Mouse (Mus musculus) embryo, embryonic 10 days (tissue): Measurements from ENCODE around the gene Dusp7.

Experiments used
- DNase-seq: peaks from one replicate; pipeline ENCODE4 v3.0.0-alpha.2; 2015; ENCODE audit warnings: low spot score

The Dusp7 gene

GRCm38 (mm10) chr9:106368112-106368717 lies at the start of gene Dusp7:
Gene Dusp7 (plus strand): TSS chr9:106368632.
- peak; percentile 79 for DNase-seq

- DNase-seq = peak; percentile 50
Observed at GRCm38 (mm10) chr9:106319095-106319494, 49.3 kb upstream of the Dusp7 start.

GRCm38 (mm10) chr9:106322497-106322896 lies 45.9 kb upstream of the Dusp7 start:
- DNase-seq = no peak

GRCm38 (mm10) chr9:106326241-106326640 lies 42.2 kb upstream of the Dusp7 start:
- no peak for DNase-seq

- no peak for DNase-seq
Observed at GRCm38 (mm10) chr9:106327125-106327809, 41.2 kb upstream of the Dusp7 start.

GRCm38 (mm10) chr9:106328068-106328610 lies 40.3 kb upstream of the Dusp7 start:
- DNase-seq = no peak

GRCm38 (mm10) chr9:106328772-106329511 lies 39.5 kb upstream of the Dusp7 start:
- no peak for DNase-seq

- no peak for DNase-seq
Observed at GRCm38 (mm10) chr9:106332746-106333145, 35.7 kb upstream of the Dusp7 start.

- DNase-seq = no peak
Observed at GRCm38 (mm10) chr9:106337620-106338019, 30.8 kb upstream of the Dusp7 start.

- DNase-seq = peak; percentile 74
Observed at GRCm38 (mm10) chr9:106338462-106339172, 29.8 kb upstream of the Dusp7 start.

GRCm38 (mm10) chr9:106339173-106339558 lies 29.3 kb upstream of the Dusp7 start:
- peak; percentile 52 for DNase-seq

GRCm38 (mm10) chr9:106339730-106340129 lies 28.7 kb upstream of the Dusp7 start:
- no peak for DNase-seq

- peak; percentile 49 for DNase-seq
Observed at GRCm38 (mm10) chr9:106340501-106341312, 27.7 kb upstream of the Dusp7 start.

GRCm38 (mm10) chr9:106341313-106341686 lies 27.1 kb upstream of the Dusp7 start:
- no peak for DNase-seq

- no peak for DNase-seq
Observed at GRCm38 (mm10) chr9:106342573-106342972, 25.9 kb upstream of the Dusp7 start.

GRCm38 (mm10) chr9:106345167-106345566 lies 23.3 kb upstream of the Dusp7 start:
- DNase-seq = no peak

- DNase-seq = no peak
Observed at GRCm38 (mm10) chr9:106345630-106346029, 22.8 kb upstream of the Dusp7 start.

- DNase-seq = no peak
Observed at GRCm38 (mm10) chr9:106348281-106348680, 20.2 kb upstream of the Dusp7 start.

GRCm38 (mm10) chr9:106349075-106349474 lies 19.4 kb upstream of the Dusp7 start:
- DNase-seq = peak; percentile 63

- DNase-seq = no peak
Observed at GRCm38 (mm10) chr9:106351178-106351577, 17.3 kb upstream of the Dusp7 start.

GRCm38 (mm10) chr9:106353779-106354178 lies 14.7 kb upstream of the Dusp7 start:
- DNase-seq = no peak
